Mouse (Mus musculus): ENCODE measurements around the gene Ikzf1.

- TF ChIP-seq CTCF (IDR thresholded peaks at IDR 0.05) = no peak
- TF ChIP-seq POLR2A (IDR thresholded peaks at IDR 0.05; ENCODE audit: insufficient read depth, low read depth, low read length) = no peak
- TF ChIP-seq EP300 (IDR thresholded peaks at IDR 0.05; ENCODE audit: insufficient read depth, low read depth, low read length) = no peak
Observed at GRCm38 (mm10) chr11:11687551-11688185, 2.9 kb downstream of the Ikzf1 start.
